Mouse (Mus musculus) Patski (cell line): ENCODE results near the gene Crlf1. TPM values are rescaled to one million over a fixed set of nuclear protein-coding genes. Genes with fewer than 3 reads are reported as not detected.

Experiments used
- ATAC-seq: fragments of 100-300 bp; one replicate; pipeline ENCODE4 v1.8.0; 2021
- CTCF ChIA-PET: fragments of 350-600 bp; sonication (Branson Sonifier 250); formaldehyde crosslinking; loops from one replicate; lab custom pipeline; 2022; ENCODE audit warnings: inconsistent platforms; lab: Charles Lee
- POLR2A ChIA-PET: fragments of 350-600 bp; sonication (Branson Sonifier 250); formaldehyde crosslinking; loops from one replicate; lab custom pipeline; 2022; ENCODE audit warnings: antibody characterized with exemption, inconsistent platforms; lab: Charles Lee
- DNase-seq: peaks from one replicate; pipeline ENCODE4 v3.0.0-alpha.2; 2011; ENCODE audit warnings: low read depth, low spot score
- H3K27me3 ChIP-seq: fragments of 371-371 bp; one replicate; pipeline ENCODE4 v1.5.1; 2021
- CTCF ChIP-seq: fragments of 100-300 bp; IDR thresholded peaks from one replicate; pipeline ENCODE4 v1.5.1; 2021
- in situ Hi-C: fragments of 300-500 bp; cut with MboI; formaldehyde crosslinking; loops from 3 replicates; pipeline ENCODE4 v1.11.1; 2018; ENCODE audit warnings: low pct_unique_long_range_greater_than_20kb, mixed read lengths
- polyA plus RNA-seq: library from polyadenylated mRNA; unstranded; gene quantifications from one replicate; pipeline ENCODE4 v1.2.3, GENCODE M21; 2021

The Crlf1 gene
- 29.4 TPM for polyA plus RNA-seq

- H3K27me3 ChIP-seq = no peaks in the 10 kb centered on the region
- DNase-seq (no peak), ATAC-seq (no peak)
- TF ChIP-seq CTCF = no peak
- in situ Hi-C loops = no loop called here
- ChIA-PET POLR2A (no interaction called here), CTCF (no interaction called here)
These were observed at the start of gene Crlf1 for GRCm38 (mm10) chr8:70492664-70493640. Gene Crlf1, plus strand, starts transcription at chr8:70493158.

GRCm38 (mm10) chr8:70443326-70443725 is 49.6 kb upstream of the Crlf1 start:
- in situ Hi-C loops = no loop called here
- ChIA-PET POLR2A (no interaction called here), CTCF (interaction anchor here (1.0 kb wide), 1 partner anchor 24 kb away, joined by 3 read pairs; no protein-coding TSS in a partner anchor)
- no peak for DNase-seq
- TF ChIP-seq CTCF = no peak
- no peaks in the 10 kb centered on the region for H3K27me3 ChIP-seq
- ATAC-seq = no peak

GRCm38 (mm10) chr8:70445988-70446387 is 47.0 kb upstream of the Crlf1 start:
- DNase-seq = no peak
- H3K27me3 ChIP-seq = no peaks in the 10 kb centered on the region
- in situ Hi-C loops = no loop called here
- no peak for TF ChIP-seq CTCF
- ChIA-PET POLR2A (no interaction called here), CTCF (interaction anchor here (1.0 to 1.7 kb wide), 2 partner anchors 58 to 59 kb away, joined by 3 read pairs; no protein-coding TSS in a partner anchor)
- ATAC-seq = no peak

GRCm38 (mm10) chr8:70447639-70448420 is 45.1 kb upstream of the Crlf1 start:
- in situ Hi-C loops = no loop called here
- TF ChIP-seq CTCF = no peak
- CTCF ChIA-PET = interaction anchor here (0.8 to 1.2 kb wide), 2 partner anchors 53 to 79 kb away, joined by 3 read pairs; partner anchors contain the start of gene Fkbp8
- no peak for ATAC-seq
- POLR2A ChIA-PET = interaction anchor here (0.9 kb wide), 1 partner anchor 10 kb away, joined by 3 read pairs; no protein-coding TSS in a partner anchor
- H3K27me3 ChIP-seq = no peaks in the 10 kb centered on the region
- DNase-seq = no peak

GRCm38 (mm10) chr8:70452196-70452966 is 40.6 kb upstream of the Crlf1 start:
- in situ Hi-C loops = no loop called here
- ATAC-seq (no peak), DNase-seq (no peak)
- no peaks in the 10 kb centered on the region for H3K27me3 ChIP-seq
- ChIA-PET POLR2A (no interaction called here), CTCF (no interaction called here)
- TF ChIP-seq CTCF = no peak

GRCm38 (mm10) chr8:70453852-70454251 is 39.1 kb upstream of the Crlf1 start:
- TF ChIP-seq CTCF = no peak

GRCm38 (mm10) chr8:70456996-70457395 is 36.0 kb upstream of the Crlf1 start:
- no peak for ATAC-seq
- ChIA-PET POLR2A (interaction anchor here (1.1 kb wide), 1 partner anchor 10 kb away, joined by 3 read pairs; no protein-coding TSS in a partner anchor), CTCF (no interaction called here)
- DNase-seq = no peak
- H3K27me3 ChIP-seq = no peaks in the 10 kb centered on the region
- in situ Hi-C loops = no loop called here
- TF ChIP-seq CTCF = no peak

More at GRCm38 (mm10) chr8:70453852-70454251, 39.1 kb upstream of the Crlf1 start:
- POLR2A ChIA-PET = no interaction called here
- DNase-seq (no peak), ATAC-seq (no peak)
- in situ Hi-C loops = no loop called here
- CTCF ChIA-PET = interaction anchor here (1.0 to 1.4 kb wide), 2 partner anchors 11 to 13 kb away, joined by 3 to 4 read pairs; no protein-coding TSS in a partner anchor
- H3K27me3 ChIP-seq = no peaks in the 10 kb centered on the region

GRCm38 (mm10) chr8:70457882-70458281 is 35.1 kb upstream of the Crlf1 start:
- no peak for TF ChIP-seq CTCF
- ChIA-PET CTCF (no interaction called here), POLR2A (interaction anchor here (0.8 to 1.1 kb wide), 2 partner anchors 9 to 10 kb away, joined by 3 read pairs; no protein-coding TSS in a partner anchor)
- no peak for ATAC-seq
- no peak for DNase-seq
- H3K27me3 ChIP-seq = no peaks in the 10 kb centered on the region
- in situ Hi-C loops = no loop called here

GRCm38 (mm10) chr8:70458462-70458861 is 34.5 kb upstream of the Crlf1 start:
- ChIA-PET POLR2A (interaction anchor here (0.8 kb wide), 1 partner anchor 10 kb away, joined by 3 read pairs; no protein-coding TSS in a partner anchor), CTCF (no interaction called here)
- TF ChIP-seq CTCF = no peak
- DNase-seq (no peak), ATAC-seq (no peak)
- H3K27me3 ChIP-seq = no peaks in the 10 kb centered on the region
- in situ Hi-C loops = no loop called here

- DNase-seq (no peak), ATAC-seq (no peak)
- H3K27me3 ChIP-seq = no peaks in the 10 kb centered on the region
- POLR2A ChIA-PET = interaction anchor here (0.9 kb wide), 1 partner anchor 13 kb away, joined by 3 read pairs; no protein-coding TSS in a partner anchor
- TF ChIP-seq CTCF = no peak
- in situ Hi-C loops = no loop called here
- CTCF ChIA-PET = no interaction called here
These were observed 33.3 kb upstream of the Crlf1 start for GRCm38 (mm10) chr8:70459636-70460035.
